Comparison of ENCODE assay signal across 8 mouse cellular contexts in the genomic region with DNA sequence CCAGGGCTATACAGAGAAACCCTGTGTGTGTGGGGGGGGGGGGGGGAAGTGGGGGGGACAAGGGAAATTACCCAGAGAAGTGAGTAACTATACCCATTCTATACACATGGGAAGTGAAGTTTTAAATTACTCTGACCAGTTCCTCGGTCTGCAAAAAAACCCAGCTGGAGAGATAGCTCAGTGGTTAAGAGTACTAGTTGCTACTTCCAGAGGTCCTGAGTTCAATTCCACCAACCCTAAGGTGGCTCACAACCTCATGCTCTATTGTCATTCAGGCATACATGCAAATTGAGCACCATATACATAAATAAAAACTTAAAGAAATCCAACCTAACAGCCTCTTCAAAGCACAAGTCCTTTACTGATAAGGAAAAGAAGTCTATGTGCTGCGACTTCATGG. TPM values are rescaled to one million over a fixed set of nuclear protein-coding genes. Genes with fewer than 3 reads are reported as not detected.
A peak's percentile ranks its signal among the peaks of the same experiment; 100 is the strongest.
DNase-seq lines count a peak whose midpoint lies in the region; ATAC-seq and TF ChIP-seq lines count a peak whose summit lies in the region.

No protein-coding gene starts in this region.

- H3K27ac ChIP-seq in layer of hippocampus, adult 2 months: peak overlapping the region; percentile 95
- H3K27ac ChIP-seq in embryonic facial prominence, embryonic 10.5 days (replicated peaks): peak overlapping the region; percentile 93
- peak overlapping the region; percentile 76; the same call in 1 of the 2 replicates for H3K27ac ChIP-seq in hindbrain, embryonic 16.5 days (ENCODE audit: low read depth, low read length)
- peak overlapping the region; percentile 97; the same call in 1 of the 2 replicates for H3K27ac ChIP-seq in midbrain, postnatal 0 days (ENCODE audit: low read depth, low read length)

- no peak for TF ChIP-seq CTCF in layer of hippocampus, adult 2 months (conservative IDR thresholded peaks at IDR 0.05)
- TF ChIP-seq CTCF in midbrain, postnatal 0 days (IDR thresholded peaks at IDR 0.05): no peak

- no peaks in the 10 kb centered on the region for H3K9me3 ChIP-seq in embryonic facial prominence, embryonic 10.5 days
- H3K9me3 ChIP-seq in hindbrain, embryonic 16.5 days (ENCODE audit: control insufficient read depth, low read length): no peaks in the 10 kb centered on the region
- no peaks in the 10 kb centered on the region for H3K9me3 ChIP-seq in midbrain, postnatal 0 days (ENCODE audit: low read length)

- DNase-seq in layer of hippocampus, adult 2 months (ENCODE audit: low spot score in 2 of 2): no peak
- no peak for DNase-seq in layer of hippocampus, postnatal 14 days (ENCODE audit: low spot score in 2 of 2)
- peak; percentile 8 for DNase-seq in embryonic facial prominence, embryonic 10.5 days (ENCODE audit: low spot score)
- no peak for DNase-seq in midbrain, postnatal 0 days (ENCODE audit: low spot score)
- no peak for DNase-seq in thymus, postnatal 4 days
- DNase-seq in kidney, postnatal 25 days: no peak

- H3K9ac ChIP-seq in hindbrain, embryonic 16.5 days (ENCODE audit: low read depth, low read length): no peak overlapping the region
- peak overlapping the region; percentile 99; the same call in 1 of the 2 replicates for H3K9ac ChIP-seq in midbrain, postnatal 0 days (replicated peaks; ENCODE audit: low read length, poor library complexity, severe bottlenecking)

- no peak for ATAC-seq in hindbrain, embryonic 16.5 days
- no peak for ATAC-seq in midbrain, postnatal 0 days (ENCODE audit: low FRiP score)
- ATAC-seq in inflammation-experienced regulatory T-cells, adult 6 months: no peak

- WGBS in embryonic facial prominence, embryonic 10.5 days: 40% methylated on average over 2 of the region's 2 CpGs
- 43% methylated on average over 2 of the region's 2 CpGs for WGBS in hindbrain, embryonic 16.5 days
- 50% methylated on average over 2 of the region's 2 CpGs for WGBS in midbrain, postnatal 0 days

- peak overlapping the region; percentile 93 for H3K4me3 ChIP-seq in layer of hippocampus, adult 2 months
- peak overlapping the region; percentile 99 for H3K4me3 ChIP-seq in embryonic facial prominence, embryonic 10.5 days
- peak overlapping the region; percentile 100 for H3K4me3 ChIP-seq in hindbrain, embryonic 16.5 days (ENCODE audit: low read length)
- peak overlapping the region; percentile 95 for H3K4me3 ChIP-seq in midbrain, postnatal 0 days (ENCODE audit: low read depth, low read length)

- H3K4me2 ChIP-seq in hindbrain, embryonic 16.5 days (ENCODE audit: low read length): peak overlapping the region; percentile 63
- H3K4me2 ChIP-seq in midbrain, postnatal 0 days (ENCODE audit: low read depth, low read length, poor library complexity, severe bottlenecking): peak overlapping the region; percentile 61

- peaks cover 54% of the 10 kb centered on the region for H3K4me1 ChIP-seq in embryonic facial prominence, embryonic 10.5 days
- peaks cover 13% of the 10 kb centered on the region for H3K4me1 ChIP-seq in hindbrain, embryonic 16.5 days (ENCODE audit: control insufficient read depth, insufficient read depth, low read depth, low read length)
- H3K4me1 ChIP-seq in midbrain, postnatal 0 days (ENCODE audit: insufficient read depth, low read length): peaks cover 3% of the 10 kb centered on the region; the same call in 1 of the 2 replicates

- H3K27me3 ChIP-seq in embryonic facial prominence, embryonic 10.5 days (replicated peaks; ENCODE audit: low read depth, poor library complexity, severe bottlenecking): no peaks in the 10 kb centered on the region
- no peaks in the 10 kb centered on the region for H3K27me3 ChIP-seq in hindbrain, embryonic 16.5 days (replicated peaks; ENCODE audit: control insufficient read depth, insufficient read depth, low read length)
- no peaks in the 10 kb centered on the region for H3K27me3 ChIP-seq in midbrain, postnatal 0 days (ENCODE audit: insufficient read depth, low read length)

- peaks cover 26% of the 10 kb centered on the region for H3K36me3 ChIP-seq in embryonic facial prominence, embryonic 10.5 days (replicated peaks)
- peaks cover 2% of the 10 kb centered on the region for H3K36me3 ChIP-seq in hindbrain, embryonic 16.5 days (ENCODE audit: control insufficient read depth, insufficient read depth, low read length)
- peaks cover 2% of the 10 kb centered on the region; the same call in 1 of the 2 replicates for H3K36me3 ChIP-seq in midbrain, postnatal 0 days (ENCODE audit: insufficient read depth, low read length)

RNA-seq across cellular contexts. Expression of gene Slf2, which starts 0.8 kb away (rescaled TPM):
- total RNA-seq in layer of hippocampus, adult 2 months (2021): 10 to 100 TPM; 35.6 to 43.9 TPM
- total RNA-seq in layer of hippocampus, postnatal 14 days (2021): 10 to 100 TPM; 30.8 to 34.0 TPM
- 56.3 and 57.8 TPM in 2 replicates for polyA plus RNA-seq in embryonic facial prominence, embryonic 10.5 days (2016; fragmentation: Nextera tagmentation; extraction: Ambion mirVana)
- 26.7 and 27.8 TPM in 2 replicates for polyA plus RNA-seq in hindbrain, embryonic 16.5 days (2015; fragmentation: Nextera tagmentation; extraction: Ambion mirVana)
- 26.8 and 43.3 TPM in 2 replicates for total RNA-seq in midbrain, postnatal 0 days (2014; rRNA removed)
- 20.9 and 22.6 TPM in 2 replicates for polyA plus RNA-seq in midbrain, postnatal 0 days (2015; fragmentation: Nextera tagmentation; extraction: Ambion mirVana)
- polyA plus RNA-seq in inflammation-experienced regulatory T-cells, adult 6 months (2017; shearing (Covaris generic)): 10 to 100 TPM; 24.9 to 27.0 (median 25.0) TPM

RNA-seq across cellular contexts. Expression of gene Sema4g, which starts 58.8 kb away (rescaled TPM):
- total RNA-seq in layer of hippocampus, adult 2 months (2021): 10 to 100 TPM; 20.0 to 21.6 TPM
- 10 to 100 TPM; 40.1 to 46.0 TPM for total RNA-seq in layer of hippocampus, postnatal 14 days (2021)
- 3.7 and 4.8 TPM in 2 replicates for polyA plus RNA-seq in embryonic facial prominence, embryonic 10.5 days (2016; fragmentation: Nextera tagmentation; extraction: Ambion mirVana)
- 18.0 and 18.7 TPM in 2 replicates for polyA plus RNA-seq in hindbrain, embryonic 16.5 days (2015; fragmentation: Nextera tagmentation; extraction: Ambion mirVana)
- total RNA-seq in midbrain, postnatal 0 days (2014; rRNA removed): 63.2 and 74.8 TPM in 2 replicates
- polyA plus RNA-seq in midbrain, postnatal 0 days (2015; fragmentation: Nextera tagmentation; extraction: Ambion mirVana): 17.5 and 18.7 TPM in 2 replicates
- polyA plus RNA-seq in inflammation-experienced regulatory T-cells, adult 6 months (2017; shearing (Covaris generic)): under 1 TPM in 1 of 3 experiments, not detected in 2; 0.08 TPM
